Mouse (Mus musculus) midbrain, postnatal 0 days (tissue): ENCODE results near the gene Oasl1. TPM values are rescaled to one million over a fixed set of nuclear protein-coding genes. Genes with fewer than 3 reads are reported as not detected.
A peak's percentile ranks its signal among the peaks of the same experiment; 100 is the strongest.
"Not testable (repeated sequence)": the region's sequence is repeated elsewhere in the genome, so short reads cannot be mapped to it uniquely, and the experiment has no call there.

Source experiments
- ATAC-seq: fragments of 200-750 bp; cut with Nextera tagmentation; 2 replicates; pipeline ENCODE4 v1.8.0; 2017; ENCODE audit warnings: moderate number of reproducible peaks, mild to moderate bottlenecking, moderate TSS enrichment, moderate library complexity; ENCODE audit not compliant: low FRiP score
- DNase-seq: peaks from one replicate; pipeline ENCODE4 v3.0.0-alpha.2; 2015; ENCODE audit warnings: low spot score
- H3K27ac ChIP-seq: fragments of 300-500 bp; sonication (generic); 2 replicates; pipeline ENCODE4 v1.5.1; 2014; ENCODE audit warnings: low read depth, mild to moderate bottlenecking, low read length, mixed read lengths
- H3K27me3 ChIP-seq: fragments of 300-500 bp; sonication (generic); 2 replicates; pipeline ENCODE4 v1.6.1; 2014; ENCODE audit warnings: low read length, control low read depth, mixed read lengths; ENCODE audit not compliant: insufficient read depth
- H3K36me3 ChIP-seq: fragments of 300-500 bp; sonication (generic); 2 replicates; pipeline ENCODE4 v1.6.1; 2014; ENCODE audit warnings: low read length, control low read depth, mixed read lengths; ENCODE audit not compliant: insufficient read depth
- H3K4me1 ChIP-seq: fragments of 300-500 bp; sonication (generic); 2 replicates; pipeline ENCODE4 v1.6.1; 2014; ENCODE audit warnings: mild to moderate bottlenecking, control low read depth, antibody characterized with exemption, low read length, mixed read lengths; ENCODE audit not compliant: insufficient read depth
- H3K4me2 ChIP-seq: fragments of 300-500 bp; sonication (generic); 2 replicates; pipeline ENCODE4 v1.6.1; 2014; ENCODE audit warnings: low read depth, mild to moderate bottlenecking, low read length, mixed read lengths; ENCODE audit not compliant: poor library complexity, severe bottlenecking
- H3K4me3 ChIP-seq: fragments of 300-500 bp; sonication (generic); 2 replicates; pipeline ENCODE4 v1.5.1; 2014; ENCODE audit warnings: low read depth, mild to moderate bottlenecking, low read length, moderate library complexity
- H3K9ac ChIP-seq: fragments of 300-500 bp; sonication (generic); replicated peaks from 2 replicates; pipeline ENCODE4 v1.6.1; 2014; ENCODE audit warnings: mild to moderate bottlenecking, low read length, moderate library complexity, mixed read lengths; ENCODE audit not compliant: poor library complexity, severe bottlenecking
- H3K9me3 ChIP-seq: fragments of 300-500 bp; sonication (generic); 2 replicates; pipeline ENCODE4 v1.6.1; 2016; ENCODE audit warnings: low read length, control low read depth
- CTCF ChIP-seq: IDR thresholded peaks from 2 replicates; pipeline ENCODE4 v1.5.1; 2016; ENCODE audit warnings: antibody characterized with exemption, mild to moderate bottlenecking
- WGBS: fragments of 180-500 bp; shearing (Covaris S2); extraction: QIAGEN DNeasy Blood & Tissue Kit; methylation state at CpG from one replicate; pipeline ENCODE4 v1.1.7; 2014; 5-methylcytosine and 5-hydroxymethylcytosine counted together
- polyA plus RNA-seq: library from polyadenylated mRNA; unstranded; fragments of >200 nt; fragmentation: Nextera tagmentation; extraction: Ambion mirVana; gene quantifications from 2 replicates; pipeline ENCODE4 v1.2.1, GENCODE M21; 2015
- total RNA-seq: library from RNA; depleted of rRNA; stranded (reverse); fragments of >200 nt; gene quantifications from 2 replicates; pipeline ENCODE4 v1.2.3, GENCODE M21; 2014; rRNA removed

Gene Oasl1
- total RNA-seq (0.24 and 3.8 TPM in 2 replicates), polyA plus RNA-seq (0.32 and 0.79 TPM in 2 replicates)

GRCm38 (mm10) chr5:114922998-114923473 lies at the start of gene Oasl1:
Gene Oasl1, plus strand, starts transcription at chr5:114923240.
- Histone ChIP-seq H3K9me3 (0 out of 2 replicates have a peak, but pooled peaks cover 4% of the 10 kb centered on the region), H3K4me3 (no peak within 1 kb of the TSS), H3K27ac (no peak within 1 kb of the TSS), H3K4me2 (peak within 1 kb of the TSS; percentile 41), H3K4me1 (no peaks in the 10 kb centered on the region), H3K27me3 (no peaks in the 10 kb centered on the region), H3K36me3 (no peaks in the 10 kb centered on the region), H3K9ac (no peak within 1 kb of the TSS)
- ATAC-seq (no peak), DNase-seq (no peak)
- 55% methylated on average over 15 of the region's 15 CpGs for WGBS
- no peak for TF ChIP-seq CTCF

DNA sequence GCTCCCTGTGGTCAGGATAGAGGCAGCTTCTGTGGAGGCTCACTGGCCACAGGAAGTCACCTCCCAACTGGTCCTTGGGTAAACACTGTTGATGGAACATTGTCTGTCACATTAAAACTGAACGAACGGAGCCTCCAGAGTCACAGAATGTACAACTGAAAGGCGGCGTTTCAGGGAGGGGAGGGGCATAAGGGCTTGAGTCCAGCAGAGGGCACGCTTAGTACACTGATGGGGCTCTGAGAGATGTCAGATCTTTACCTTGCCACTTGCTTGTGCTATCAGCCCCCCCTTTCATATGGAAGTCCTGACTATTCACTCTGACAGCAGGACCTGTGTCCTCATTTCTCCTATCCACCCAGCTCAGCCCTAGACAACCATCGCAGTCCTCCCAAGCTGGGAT lies 47.2 kb upstream of the Oasl1 start:
- peak; percentile 45 for TF ChIP-seq CTCF
- ATAC-seq (no peak), DNase-seq (no peak)
- 54% methylated on average over 6 of the region's 6 CpGs for WGBS
- Histone ChIP-seq H3K4me1 (no peaks in the 10 kb centered on the region), H3K9me3 (no peaks in the 10 kb centered on the region), H3K36me3 (no peaks in the 10 kb centered on the region), H3K9ac (no peak overlapping the region), H3K4me3 (no peak overlapping the region), H3K4me2 (no peak overlapping the region), H3K27me3 (no peaks in the 10 kb centered on the region), H3K27ac (no peak overlapping the region)

DNA sequence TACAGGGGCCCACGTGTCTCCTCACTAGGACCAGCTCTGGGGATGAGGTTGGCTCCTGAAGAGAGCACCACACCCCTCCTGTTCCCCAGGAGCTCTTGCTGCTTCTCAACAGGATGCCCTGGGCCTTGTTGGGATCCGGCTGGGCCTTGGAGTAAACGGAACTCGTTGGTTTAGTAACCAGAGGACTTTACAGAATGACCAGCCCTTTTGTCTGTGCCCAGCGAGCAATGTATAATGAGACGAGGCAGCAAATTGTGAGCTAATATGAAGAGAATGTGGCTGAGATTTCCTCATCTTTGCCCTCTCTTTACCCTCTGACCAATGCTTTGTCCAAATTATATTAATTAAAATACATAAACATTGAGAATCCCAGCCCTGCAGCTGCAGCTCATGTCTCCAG lies 46.7 kb upstream of the Oasl1 start:
- no peak for TF ChIP-seq CTCF
- no peak overlapping the region for H3K27ac ChIP-seq
- no peaks in the 10 kb centered on the region for H3K27me3 ChIP-seq
- H3K36me3 ChIP-seq, result no peaks in the 10 kb centered on the region
- ATAC-seq, result no peak
- no peaks in the 10 kb centered on the region for H3K4me1 ChIP-seq
- no peak overlapping the region for H3K4me2 ChIP-seq
- H3K9me3 ChIP-seq, result no peaks in the 10 kb centered on the region
- no peak for DNase-seq
- 37% methylated on average over 6 of the region's 6 CpGs for WGBS
- H3K4me3 ChIP-seq, result no peak overlapping the region
- H3K9ac ChIP-seq, result no peak overlapping the region

GRCm38 (mm10) chr5:114877487-114877886 lies 45.6 kb upstream of the Oasl1 start:
- Histone ChIP-seq H3K27ac (no peak overlapping the region), H3K9ac (no peak overlapping the region), H3K4me1 (no peaks in the 10 kb centered on the region), H3K27me3 (no peaks in the 10 kb centered on the region), H3K36me3 (no peaks in the 10 kb centered on the region), H3K4me2 (no peak overlapping the region), H3K4me3 (no peak overlapping the region), H3K9me3 (no peaks in the 10 kb centered on the region)
- WGBS, result 69% methylated on average over 7 of the region's 7 CpGs
- DNase-seq (no peak), ATAC-seq (no peak)
- no peak for TF ChIP-seq CTCF

GRCm38 (mm10) chr5:114879399-114879798 lies 43.6 kb upstream of the Oasl1 start:
- H3K4me1 ChIP-seq, result no peaks in the 10 kb centered on the region
- no peaks in the 10 kb centered on the region for H3K36me3 ChIP-seq
- no peak for TF ChIP-seq CTCF
- H3K9me3 ChIP-seq, result no peaks in the 10 kb centered on the region
- no peak for DNase-seq
- no peak overlapping the region for H3K4me3 ChIP-seq
- H3K27ac ChIP-seq, result no peak overlapping the region
- 71% methylated on average over 13 of the region's 13 CpGs for WGBS
- no peak overlapping the region for H3K4me2 ChIP-seq
- H3K9ac ChIP-seq, result no peak overlapping the region
- no peaks in the 10 kb centered on the region for H3K27me3 ChIP-seq
- ATAC-seq, result no peak

- H3K4me3 ChIP-seq, H3K9ac ChIP-seq, ATAC-seq, H3K36me3 ChIP-seq, H3K27me3 ChIP-seq, DNase-seq, H3K9me3 ChIP-seq, H3K4me2 ChIP-seq, H3K27ac ChIP-seq, H3K4me1 ChIP-seq: not testable (repeated sequence)
- WGBS, result 88% methylated on average over 6 of the region's 7 CpGs
Observed at GRCm38 (mm10) chr5:114882319-114882718, 40.7 kb upstream of the Oasl1 start.
